ENCODE assay signal across 8 mouse cellular contexts in the genomic region with DNA sequence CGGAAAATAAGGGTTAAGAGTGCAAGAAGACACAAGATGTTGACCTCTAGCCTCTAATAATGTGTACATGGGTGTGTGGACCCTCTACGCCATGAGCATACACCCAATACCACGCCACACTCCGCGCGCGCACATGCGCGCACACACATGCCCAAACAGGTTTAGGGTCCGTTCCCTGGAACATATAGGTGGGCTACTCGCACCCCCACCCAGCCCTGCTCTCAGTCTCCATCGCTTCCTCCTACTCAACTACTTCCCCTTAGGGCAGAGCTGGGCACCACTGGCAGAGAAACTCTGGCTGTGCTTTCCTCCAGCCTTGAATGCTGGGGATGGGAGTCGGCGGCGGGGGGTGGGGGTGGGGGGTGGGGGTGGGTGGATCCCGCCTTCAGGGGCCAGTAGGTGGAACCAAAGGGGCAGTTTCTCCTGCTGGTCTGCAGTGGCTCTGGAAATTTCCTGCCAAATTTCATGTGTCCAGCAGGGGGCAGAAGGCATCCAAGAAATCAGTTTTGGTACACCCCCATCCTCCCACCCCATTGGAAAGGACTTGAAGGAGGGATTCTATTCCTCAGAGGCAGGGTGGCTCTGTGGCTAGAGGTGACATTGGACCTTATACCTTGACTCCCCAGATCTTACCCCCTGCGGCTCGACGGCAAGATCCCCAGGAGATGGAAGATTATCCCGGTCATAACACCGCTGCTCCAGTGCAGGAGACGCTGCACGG. TPM values are rescaled to one million over a fixed set of nuclear protein-coding genes. Genes with fewer than 3 reads are reported as not detected.
A peak's percentile ranks its signal among the peaks of the same experiment; 100 is the strongest.
DNase-seq lines count a peak whose midpoint lies in the region; ATAC-seq and TF ChIP-seq lines count a peak whose summit lies in the region.

No protein-coding gene starts in this region.

- peak overlapping the region; percentile 21 for H3K4me2 ChIP-seq in forebrain, embryonic 16.5 days (ENCODE audit: low read length)
- H3K4me2 ChIP-seq in hindbrain, embryonic 15.5 days: peak overlapping the region; percentile 47

- peak; percentile 67 for TF ChIP-seq CTCF in left cerebral cortex, adult 2 months (IDR thresholded peaks at IDR 0.05)
- peak; percentile 61; the same call in 1 of the 2 replicates for TF ChIP-seq CTCF in small intestine, adult 2 months (IDR thresholded peaks at IDR 0.05; ENCODE audit: extremely low read depth, insufficient read length, insufficient replicate concordance, low read depth, low read length)

- 19% methylated on average over 20 of the region's 23 CpGs for WGBS in forebrain, embryonic 16.5 days
- 23% methylated on average over 22 of the region's 23 CpGs for WGBS in hindbrain, embryonic 15.5 days
- 25% methylated on average over 23 of the region's 23 CpGs for WGBS in small intestine, adult 2 months

- H3K4me1 ChIP-seq in forebrain, embryonic 16.5 days (replicated peaks; ENCODE audit: control insufficient read depth, insufficient read depth, low read length): peaks cover 39% of the 10 kb centered on the region
- H3K4me1 ChIP-seq in hindbrain, embryonic 15.5 days (replicated peaks): peaks cover 33% of the 10 kb centered on the region
- H3K4me1 ChIP-seq in small intestine, adult 2 months (ENCODE audit: control insufficient read depth, insufficient read depth, insufficient read length, low read length): no peaks in the 10 kb centered on the region

- intact Hi-C loops in left cerebral cortex, adult 2 months (cut with DNase I): loop anchor here (1.0 kb wide), 1 partner anchor 417 kb away; no protein-coding TSS in a partner anchor

- ATAC-seq in cerebellum, adult (ENCODE audit: insufficient number of reproducible peaks, low FRiP score, low TSS enrichment): no peak
- ATAC-seq in forebrain, embryonic 16.5 days: no peak
- ATAC-seq in hindbrain, embryonic 15.5 days (ENCODE audit: low FRiP score, low read depth): peak; percentile 20; the same call in 1 of the 2 replicates
- 0 out of 2 replicates have a peak, but pooled peaks have one; percentile 32 for ATAC-seq in megakaryocyte-erythroid progenitor cell, adult 5-6 weeks (replicated peaks; ENCODE audit: low FRiP score, low TSS enrichment, poor library complexity, severe bottlenecking)

- H3K9me3 ChIP-seq in forebrain, embryonic 16.5 days (ENCODE audit: control insufficient read depth, low read length): no peaks in the 10 kb centered on the region
- H3K9me3 ChIP-seq in hindbrain, embryonic 15.5 days: no peaks in the 10 kb centered on the region

- DNase-seq in cerebellum, adult 11 months: peak; percentile 79
- DNase-seq in cerebellum, adult 18-20 months: peak; percentile 83 to 86
- peak; percentile 71 to 73 for DNase-seq in left cerebral cortex, adult 2 months (ENCODE audit: extremely low spot score in 1 of 2, low spot score in 2 of 2)

- H3K27me3 ChIP-seq in forebrain, embryonic 16.5 days (replicated peaks; ENCODE audit: control insufficient read depth, insufficient read depth, low read length): no peaks in the 10 kb centered on the region
- 0 out of 2 replicates have a peak, but pooled peaks cover 3% of the 10 kb centered on the region for H3K27me3 ChIP-seq in hindbrain, embryonic 15.5 days
- H3K27me3 ChIP-seq in small intestine, adult 2 months (ENCODE audit: control insufficient read depth, insufficient read depth, low read length): no peaks in the 10 kb centered on the region

- H3K27ac ChIP-seq in forebrain, embryonic 16.5 days (ENCODE audit: low read length): no peak overlapping the region
- no peak overlapping the region for H3K27ac ChIP-seq in hindbrain, embryonic 15.5 days (replicated peaks)
- H3K27ac ChIP-seq in left cerebral cortex, adult 2 months: no peak overlapping the region
- H3K27ac ChIP-seq in small intestine, adult 2 months (ENCODE audit: insufficient read depth, low read depth, low read length): no peak overlapping the region

- H3K4me3 ChIP-seq in forebrain, embryonic 16.5 days (replicated peaks; ENCODE audit: low read length): no peak overlapping the region
- no peak overlapping the region for H3K4me3 ChIP-seq in hindbrain, embryonic 15.5 days
- no peak overlapping the region for H3K4me3 ChIP-seq in left cerebral cortex, adult 2 months
- H3K4me3 ChIP-seq in small intestine, adult 2 months (ENCODE audit: low read depth, low read length): no peak overlapping the region

- peak overlapping the region; percentile 8; the same call in 1 of the 2 replicates for H3K9ac ChIP-seq in forebrain, embryonic 16.5 days (replicated peaks; ENCODE audit: low read depth, low read length)
- H3K9ac ChIP-seq in hindbrain, embryonic 15.5 days: 0 out of 2 replicates have a peak overlapping the region, but pooled peaks have one; percentile 2

- H3K36me3 ChIP-seq in forebrain, embryonic 16.5 days (ENCODE audit: control insufficient read depth, insufficient read depth): no peaks in the 10 kb centered on the region
- no peaks in the 10 kb centered on the region for H3K36me3 ChIP-seq in hindbrain, embryonic 15.5 days
- H3K36me3 ChIP-seq in small intestine, adult 2 months (ENCODE audit: control insufficient read depth, insufficient read depth, low read length): no peaks in the 10 kb centered on the region

- TF ChIP-seq POLR2A in small intestine, adult 2 months (IDR thresholded peaks at IDR 0.05; ENCODE audit: low read depth, low read length): no peak

RNA-seq across cellular contexts. Expression of gene Cd40, which starts 14.8 kb away (rescaled TPM):
- polyA plus RNA-seq in forebrain, embryonic 16.5 days (2015; fragmentation: Nextera tagmentation; extraction: Ambion mirVana): 5.0 and 6.2 TPM in 2 replicates
- 5.6 and 6.9 TPM in 2 replicates for polyA plus RNA-seq in hindbrain, embryonic 15.5 days (2015; fragmentation: Nextera tagmentation; extraction: Ambion mirVana)
- total RNA-seq in left cerebral cortex, adult 2 months (2021): under 1 TPM; 0.42 to 0.61 TPM
- total RNA-seq in megakaryocyte-erythroid progenitor cell, adult 5-6 weeks (2014; fragmentation: Nextera tagmentation): 0.67 TPM in 1 of 2 replicates, not detected in the other
- not detected in 2 replicates for total RNA-seq in megakaryocyte-erythroid progenitor cell, adult 5-6 weeks (2017)
- 4.7 and 6.4 TPM in 2 replicates for polyA plus RNA-seq in small intestine, adult 2 months (2012; rRNA removed)

RNA-seq across cellular contexts. Expression of gene 1700025C18Rik, which starts 20.3 kb away (rescaled TPM):
- polyA plus RNA-seq in forebrain, embryonic 16.5 days (2015; fragmentation: Nextera tagmentation; extraction: Ambion mirVana): not detected in 2 replicates
- not detected in 2 replicates for polyA plus RNA-seq in hindbrain, embryonic 15.5 days (2015; fragmentation: Nextera tagmentation; extraction: Ambion mirVana)
- not detected for total RNA-seq in left cerebral cortex, adult 2 months (2021)
- total RNA-seq in megakaryocyte-erythroid progenitor cell, adult 5-6 weeks (2014; fragmentation: Nextera tagmentation): not detected in 2 replicates
- not detected in 2 replicates for total RNA-seq in megakaryocyte-erythroid progenitor cell, adult 5-6 weeks (2017)
- not detected in 2 replicates for polyA plus RNA-seq in small intestine, adult 2 months (2012; rRNA removed)

RNA-seq across cellular contexts. Expression of gene Ncoa5, which starts 35.6 kb away (rescaled TPM):
- polyA plus RNA-seq in forebrain, embryonic 16.5 days (2015; fragmentation: Nextera tagmentation; extraction: Ambion mirVana): 128 and 138 TPM in 2 replicates
- 95.1 and 99.3 TPM in 2 replicates for polyA plus RNA-seq in hindbrain, embryonic 15.5 days (2015; fragmentation: Nextera tagmentation; extraction: Ambion mirVana)
- 10 to 100 TPM; 55.5 to 57.5 TPM for total RNA-seq in left cerebral cortex, adult 2 months (2021)
- total RNA-seq in megakaryocyte-erythroid progenitor cell, adult 5-6 weeks (2014; fragmentation: Nextera tagmentation): 38.4 and 44.2 TPM in 2 replicates
- total RNA-seq in megakaryocyte-erythroid progenitor cell, adult 5-6 weeks (2017): 41.2 and 42.4 TPM in 2 replicates
- polyA plus RNA-seq in small intestine, adult 2 months (2012; rRNA removed): 8.6 and 16.5 TPM in 2 replicates

Comparison
In these comparisons a context has a peak if more than half of its experiments do, and no peak if none do; other contexts are left out.
1. ATAC-seq: peak in hindbrain, embryonic 15.5 days (single experiment) and megakaryocyte-erythroid progenitor cell, adult 5-6 weeks (single experiment); none in cerebellum, adult (single experiment) and forebrain, embryonic 16.5 days (single experiment).
2. Peak in every context shown above with its lines, with median percentiles within 50 percentile points of each other: DNase-seq.